Comparison of ENCODE assay signal across 8 mouse cellular contexts in the genomic region with DNA sequence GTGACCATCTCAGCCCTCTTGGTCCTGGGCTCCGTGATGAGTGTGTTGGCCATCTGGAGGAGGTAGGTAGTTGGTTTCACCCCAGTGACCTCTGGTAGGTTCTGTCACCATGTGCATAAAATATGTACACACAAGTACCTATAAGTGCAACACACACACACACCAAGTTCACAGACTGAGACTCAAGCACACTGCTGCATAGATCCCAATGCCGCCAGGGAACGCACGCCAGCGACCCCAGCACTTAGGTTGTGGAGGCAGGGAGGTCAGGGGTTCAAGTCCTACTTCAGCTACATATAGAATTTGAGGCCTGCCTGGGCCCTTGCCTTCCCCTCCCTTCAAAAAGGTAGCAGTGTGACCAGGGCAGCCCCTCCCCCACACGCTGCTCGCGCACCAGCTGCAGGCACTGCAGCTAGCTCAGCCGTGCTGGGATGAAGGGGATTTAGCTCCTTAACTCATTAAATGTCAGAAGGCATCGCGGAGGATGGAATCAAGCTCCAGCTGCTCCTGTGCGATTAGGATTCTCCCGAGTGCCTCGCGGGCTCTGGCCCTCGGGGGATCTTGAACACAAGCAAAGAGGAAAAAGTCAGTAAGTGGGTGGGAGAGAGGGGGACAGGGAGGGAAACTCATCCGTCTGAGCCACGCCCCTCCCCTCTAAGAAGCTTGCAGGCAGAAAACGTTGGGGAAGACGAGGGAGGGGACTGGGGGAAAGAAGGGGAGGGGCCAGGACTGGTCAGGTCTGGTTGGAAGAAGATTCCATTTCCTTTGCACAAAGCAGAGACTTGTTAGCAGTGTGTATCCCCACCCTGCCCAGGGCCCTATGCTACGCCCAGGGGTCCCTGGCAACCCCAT. TPM values are rescaled to one million over a fixed set of nuclear protein-coding genes. Genes with fewer than 3 reads are reported as not detected.
A peak's percentile ranks its signal among the peaks of the same experiment; 100 is the strongest.
DNase-seq lines count a peak whose midpoint lies in the region; ATAC-seq lines count a peak whose summit lies in the region.

No protein-coding gene starts in this region.

- peak overlapping the region; percentile 60 for H3K4me2 ChIP-seq in limb, embryonic 12.5 days
- peak overlapping the region; percentile 48 for H3K4me2 ChIP-seq in stomach, embryonic 15.5 days

- peaks cover 12% of the 10 kb centered on the region for H3K4me1 ChIP-seq in limb, embryonic 12.5 days (replicated peaks)
- H3K4me1 ChIP-seq in stomach, embryonic 15.5 days: peaks cover 8% of the 10 kb centered on the region; the same call in 1 of the 2 replicates

- no peak overlapping the region; the same call in 1 of the 2 replicates for H3K27ac ChIP-seq in limb, embryonic 12.5 days
- H3K27ac ChIP-seq in stomach, embryonic 15.5 days: no peak overlapping the region

- peak overlapping the region; percentile 25 for H3K4me3 ChIP-seq in limb, embryonic 12.5 days (replicated peaks)
- H3K4me3 ChIP-seq in stomach, embryonic 15.5 days (replicated peaks): peak overlapping the region; percentile 19; the same call in 1 of the 2 replicates

- intact Hi-C loops in gastrocnemius, postnatal 36 days (cut with DNase I): no loop called here

- 8% methylated on average over 21 of the region's 21 CpGs for WGBS in limb, embryonic 12.5 days
- WGBS in stomach, embryonic 15.5 days: 7% methylated on average over 21 of the region's 21 CpGs

- H3K9me3 ChIP-seq in limb, embryonic 12.5 days: peaks cover 7% of the 10 kb centered on the region; the same call in 1 of the 2 replicates
- no peaks in the 10 kb centered on the region for H3K9me3 ChIP-seq in stomach, embryonic 15.5 days

- DNase-seq in adrenal gland, postnatal 10 days: peak; percentile 27
- no peak for DNase-seq in adrenal gland, adult 8-10 months
- DNase-seq in right cerebral cortex, postnatal 4 days: peak; percentile 59
- DNase-seq in right cerebral cortex, postnatal 25 days: no peak
- DNase-seq in Muller cell, postnatal 12 days (ENCODE audit: inconsistent ontology term): no peak
- DNase-seq in gastrocnemius, postnatal 36 days: no peak

- no peaks in the 10 kb centered on the region for H3K36me3 ChIP-seq in limb, embryonic 12.5 days
- no peaks in the 10 kb centered on the region for H3K36me3 ChIP-seq in stomach, embryonic 15.5 days

- H3K9ac ChIP-seq in limb, embryonic 12.5 days (replicated peaks): peak overlapping the region; percentile 51
- no peak overlapping the region for H3K9ac ChIP-seq in stomach, embryonic 15.5 days

- peak; percentile 72 for ATAC-seq in limb, embryonic 12.5 days (ENCODE audit: insufficient number of reproducible peaks, insufficient read depth, low FRiP score, low TSS enrichment, low read depth)
- peak; percentile 50; the same call in 1 of the 2 replicates for ATAC-seq in stomach, embryonic 15.5 days (ENCODE audit: insufficient read depth, low FRiP score, low read depth)

- H3K27me3 ChIP-seq in limb, embryonic 12.5 days: peaks cover 41% of the 10 kb centered on the region
- no peaks in the 10 kb centered on the region for H3K27me3 ChIP-seq in stomach, embryonic 15.5 days (replicated peaks)

RNA-seq across cellular contexts. Expression of a gene that starts 25.5 kb away (rescaled TPM):
- total RNA-seq in adrenal gland, postnatal 10 days (2021): 1 to 10 TPM; 4.5 to 4.9 TPM
- 1 to 10 TPM; 2.9 to 4.3 (median 3.8) TPM for total RNA-seq in adrenal gland, adult 8-10 months (2022)
- polyA plus RNA-seq in limb, embryonic 12.5 days (2016; fragmentation: Nextera tagmentation; extraction: Ambion mirVana): 0.14 and 0.15 TPM in 2 replicates
- polyA plus RNA-seq in stomach, embryonic 15.5 days (2015; fragmentation: Nextera tagmentation; extraction: Ambion mirVana): 0.14 and 0.30 TPM in 2 replicates
- not detected for total RNA-seq in gastrocnemius, postnatal 36 days (2021)

RNA-seq across cellular contexts. Expression of a gene that starts 30.7 kb away (rescaled TPM):
- 10 to 100 TPM in 1 of 2 experiments, 1 to 10 TPM in 1; 9.6 to 11.1 TPM for total RNA-seq in adrenal gland, postnatal 10 days (2021)
- 10 to 100 TPM; 13.8 to 22.7 (median 21.0) TPM for total RNA-seq in adrenal gland, adult 8-10 months (2022)
- 19.2 and 19.4 TPM in 2 replicates for polyA plus RNA-seq in limb, embryonic 12.5 days (2016; fragmentation: Nextera tagmentation; extraction: Ambion mirVana)
- polyA plus RNA-seq in stomach, embryonic 15.5 days (2015; fragmentation: Nextera tagmentation; extraction: Ambion mirVana): 11.3 and 13.8 TPM in 2 replicates
- 1 to 10 TPM; 5.9 to 6.0 TPM for total RNA-seq in gastrocnemius, postnatal 36 days (2021)

RNA-seq across cellular contexts. Expression of a gene that starts 32.9 kb away (rescaled TPM):
- 10 to 100 TPM; 18.6 to 19.2 TPM for total RNA-seq in adrenal gland, postnatal 10 days (2021)
- total RNA-seq in adrenal gland, adult 8-10 months (2022): 1 to 10 TPM; 1.9 to 3.2 (median 2.2) TPM
- polyA plus RNA-seq in limb, embryonic 12.5 days (2016; fragmentation: Nextera tagmentation; extraction: Ambion mirVana): 176 and 180 TPM in 2 replicates
- polyA plus RNA-seq in stomach, embryonic 15.5 days (2015; fragmentation: Nextera tagmentation; extraction: Ambion mirVana): 118 and 128 TPM in 2 replicates
- 1 to 10 TPM in 1 of 2 experiments, under 1 TPM in 1; 0.64 to 1.0 TPM for total RNA-seq in gastrocnemius, postnatal 36 days (2021)

RNA-seq across cellular contexts. Expression of a gene that starts 44.2 kb away (rescaled TPM):
- 1 to 10 TPM; 3.5 to 5.2 TPM for total RNA-seq in adrenal gland, postnatal 10 days (2021)
- total RNA-seq in adrenal gland, adult 8-10 months (2022): 1 to 10 TPM; 6.4 to 7.2 (median 6.8) TPM
- 0.71 and 0.77 TPM in 2 replicates for polyA plus RNA-seq in limb, embryonic 12.5 days (2016; fragmentation: Nextera tagmentation; extraction: Ambion mirVana)
- polyA plus RNA-seq in stomach, embryonic 15.5 days (2015; fragmentation: Nextera tagmentation; extraction: Ambion mirVana): 0.55 and 0.68 TPM in 2 replicates
- under 1 TPM; 0.39 to 0.43 TPM for total RNA-seq in gastrocnemius, postnatal 36 days (2021)

RNA-seq across cellular contexts. Expression of a gene that starts 55.2 kb away (rescaled TPM):
- 10 to 100 TPM; 49.6 to 54.7 TPM for total RNA-seq in adrenal gland, postnatal 10 days (2021)
- 10 to 100 TPM; 45.1 to 51.4 (median 49.2) TPM for total RNA-seq in adrenal gland, adult 8-10 months (2022)
- 59.1 and 63.6 TPM in 2 replicates for polyA plus RNA-seq in limb, embryonic 12.5 days (2016; fragmentation: Nextera tagmentation; extraction: Ambion mirVana)
- 60.5 and 63.3 TPM in 2 replicates for polyA plus RNA-seq in stomach, embryonic 15.5 days (2015; fragmentation: Nextera tagmentation; extraction: Ambion mirVana)
- 10 to 100 TPM; 19.6 to 20.4 TPM for total RNA-seq in gastrocnemius, postnatal 36 days (2021)

Comparison
In these comparisons a context has a peak if more than half of its experiments do, and no peak if none do; other contexts are left out.
1. DNase-seq: peak in adrenal gland, postnatal 10 days (single experiment) and right cerebral cortex, postnatal 4 days (single experiment); none in adrenal gland, adult 8-10 months (single experiment), right cerebral cortex, postnatal 25 days (single experiment), Muller cell, postnatal 12 days (single experiment) and gastrocnemius, postnatal 36 days (0 of 2).
2. RNA of a gene that starts 32.9 kb away (total RNA-seq): 18.6 to 19.2 TPM in adrenal gland, postnatal 10 days; 1.9 to 3.2 TPM in adrenal gland, adult 8-10 months and 0.64 to 1.0 TPM in gastrocnemius, postnatal 36 days; every median in the first group is over 4 times any median in the second.